Mouse (Mus musculus) midbrain, embryonic 15.5 days (tissue): ENCODE data around the gene Stum. TPM values are rescaled to one million over a fixed set of nuclear protein-coding genes. Genes with fewer than 3 reads are reported as not detected.
"Not testable (repeated sequence)": the region's sequence is repeated elsewhere in the genome, so short reads cannot be mapped to it uniquely, and the experiment has no call there.

Source experiments
- ATAC-seq: fragments of 200-750 bp; cut with Nextera tagmentation; replicated peaks from 2 replicates; pipeline ENCODE4 v1.8.0; 2017; ENCODE audit warnings: moderate TSS enrichment
- H3K27ac ChIP-seq: fragments of 300-500 bp; sonication (generic); 2 replicates; pipeline ENCODE4 v1.5.1; 2015; ENCODE audit warnings: mild to moderate bottlenecking, inconsistent platforms
- H3K27me3 ChIP-seq: fragments of 300-500 bp; sonication (generic); replicated peaks from 2 replicates; pipeline ENCODE4 v1.6.1; 2015; ENCODE audit warnings: inconsistent platforms
- H3K36me3 ChIP-seq: fragments of 300-500 bp; sonication (generic); replicated peaks from 2 replicates; pipeline ENCODE4 v1.6.1; 2015; ENCODE audit warnings: inconsistent platforms
- H3K4me1 ChIP-seq: fragments of 300-500 bp; sonication (generic); 2 replicates; pipeline ENCODE4 v1.6.1; 2015; ENCODE audit warnings: inconsistent platforms
- H3K4me2 ChIP-seq: fragments of 300-500 bp; sonication (generic); 2 replicates; pipeline ENCODE4 v1.6.1; 2015; ENCODE audit warnings: inconsistent platforms, mild to moderate bottlenecking, moderate library complexity
- H3K4me3 ChIP-seq: fragments of 300-500 bp; sonication (generic); 2 replicates; pipeline ENCODE4 v1.5.1; 2015; ENCODE audit warnings: mild to moderate bottlenecking, inconsistent platforms
- H3K9ac ChIP-seq: fragments of 300-500 bp; sonication (generic); 2 replicates; pipeline ENCODE4 v1.6.1; 2015; ENCODE audit warnings: mild to moderate bottlenecking, inconsistent platforms
- H3K9me3 ChIP-seq: fragments of 300-500 bp; sonication (generic); 2 replicates; pipeline ENCODE4 v1.6.1; 2016; ENCODE audit warnings: inconsistent platforms
- WGBS: fragments of 180-500 bp; shearing (Covaris S2); methylation state at CpG from one replicate; pipeline ENCODE4 v1.1.7; 2015; ENCODE audit warnings: mixed read lengths; 5-methylcytosine and 5-hydroxymethylcytosine counted together
- polyA plus RNA-seq: library from polyadenylated mRNA; unstranded; fragments of >200 nt; fragmentation: Nextera tagmentation; extraction: Ambion mirVana; gene quantifications from 2 replicates; pipeline ENCODE4 v1.2.1, GENCODE M21; 2015

Stum gene
- polyA plus RNA-seq, 1 experiment from 2014 or later: 7.2 TPM

GRCm38 (mm10) chr1:180398446-180398845 is 84.9 kb downstream of the Stum start:
- Histone ChIP-seq H3K9me3 (no peaks in the 10 kb centered on the region), H3K27me3 (no peaks in the 10 kb centered on the region), H3K36me3 (no peaks in the 10 kb centered on the region), H3K9ac (no peak overlapping the region), H3K4me1 (no peaks in the 10 kb centered on the region), H3K27ac (no peak overlapping the region), H3K4me2 (no peak overlapping the region), H3K4me3 (no peak overlapping the region)
- WGBS: 78% methylated on average over 3 of the region's 3 CpGs
- no peak for ATAC-seq

DNA sequence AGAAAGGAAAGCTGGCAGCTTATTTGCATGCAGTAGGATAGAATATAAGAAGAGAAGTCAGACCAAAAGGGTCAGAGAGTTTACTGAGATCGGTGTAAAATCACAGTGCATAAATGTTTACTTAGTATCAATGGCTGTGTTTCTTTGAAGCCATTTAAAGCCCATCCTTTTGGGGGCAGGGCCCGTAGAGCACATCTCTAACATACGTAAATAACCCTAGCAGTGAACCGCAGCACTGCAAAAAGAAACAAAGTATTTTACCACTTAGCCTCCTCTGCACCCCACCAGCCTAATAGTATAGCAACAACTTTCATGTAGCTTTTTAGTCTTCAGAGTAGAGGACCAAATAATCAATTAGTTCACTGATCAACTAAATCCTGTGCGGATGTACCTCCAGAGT is 85.6 kb downstream of the Stum start:
- no peaks in the 10 kb centered on the region for H3K36me3 ChIP-seq
- no peaks in the 10 kb centered on the region for H3K9me3 ChIP-seq
- no peaks in the 10 kb centered on the region for H3K27me3 ChIP-seq
- H3K9ac ChIP-seq: no peak overlapping the region
- 63% methylated on average over 5 of the region's 5 CpGs for WGBS
- ATAC-seq: no peak
- H3K27ac ChIP-seq: no peak overlapping the region
- no peak overlapping the region for H3K4me3 ChIP-seq
- H3K4me1 ChIP-seq: no peaks in the 10 kb centered on the region
- no peak overlapping the region for H3K4me2 ChIP-seq

DNA sequence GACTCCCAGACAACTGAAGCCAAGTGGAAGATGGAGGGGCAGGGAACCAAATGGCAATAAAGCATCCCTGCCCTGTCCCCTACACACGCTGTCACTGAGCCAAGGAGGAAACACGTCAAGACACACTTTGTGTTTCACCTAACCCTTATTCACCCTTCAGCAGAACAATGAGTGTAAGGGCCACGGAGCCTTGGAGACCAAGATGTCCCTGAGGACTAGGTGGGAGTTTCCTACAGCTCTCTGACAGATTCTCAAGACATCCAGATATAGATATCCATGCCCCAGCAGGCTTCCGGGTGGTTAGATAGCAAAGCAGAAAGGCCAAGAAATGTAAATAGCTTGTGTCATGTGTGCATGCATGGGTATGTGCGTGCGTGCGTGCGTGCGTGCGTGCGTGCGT is 89.4 kb downstream of the Stum start:
- Histone ChIP-seq H3K27ac (no peak overlapping the region), H3K27me3 (no peaks in the 10 kb centered on the region), H3K9me3 (no peaks in the 10 kb centered on the region), H3K4me3 (no peak overlapping the region), H3K9ac (no peak overlapping the region), H3K4me2 (no peak overlapping the region), H3K4me1 (0 out of 2 replicates have a peak, but pooled peaks cover 1% of the 10 kb centered on the region), H3K36me3 (no peaks in the 10 kb centered on the region)
- WGBS: 94% methylated on average over 12 of the region's 12 CpGs
- no peak for ATAC-seq

- H3K36me3 ChIP-seq: no peaks in the 10 kb centered on the region
- no peaks in the 10 kb centered on the region for H3K9me3 ChIP-seq
- 82% methylated on average over 9 of the region's 9 CpGs for WGBS
- H3K4me1 ChIP-seq: peaks cover 8% of the 10 kb centered on the region
- no peak overlapping the region for H3K27ac ChIP-seq
- H3K27me3 ChIP-seq: no peaks in the 10 kb centered on the region
- no peak for ATAC-seq
- H3K9ac ChIP-seq: no peak overlapping the region
- no peak overlapping the region for H3K4me3 ChIP-seq
- no peak overlapping the region for H3K4me2 ChIP-seq
These were observed 90.1 kb downstream of the Stum start for GRCm38 (mm10) chr1:180393017-180393797.

DNA sequence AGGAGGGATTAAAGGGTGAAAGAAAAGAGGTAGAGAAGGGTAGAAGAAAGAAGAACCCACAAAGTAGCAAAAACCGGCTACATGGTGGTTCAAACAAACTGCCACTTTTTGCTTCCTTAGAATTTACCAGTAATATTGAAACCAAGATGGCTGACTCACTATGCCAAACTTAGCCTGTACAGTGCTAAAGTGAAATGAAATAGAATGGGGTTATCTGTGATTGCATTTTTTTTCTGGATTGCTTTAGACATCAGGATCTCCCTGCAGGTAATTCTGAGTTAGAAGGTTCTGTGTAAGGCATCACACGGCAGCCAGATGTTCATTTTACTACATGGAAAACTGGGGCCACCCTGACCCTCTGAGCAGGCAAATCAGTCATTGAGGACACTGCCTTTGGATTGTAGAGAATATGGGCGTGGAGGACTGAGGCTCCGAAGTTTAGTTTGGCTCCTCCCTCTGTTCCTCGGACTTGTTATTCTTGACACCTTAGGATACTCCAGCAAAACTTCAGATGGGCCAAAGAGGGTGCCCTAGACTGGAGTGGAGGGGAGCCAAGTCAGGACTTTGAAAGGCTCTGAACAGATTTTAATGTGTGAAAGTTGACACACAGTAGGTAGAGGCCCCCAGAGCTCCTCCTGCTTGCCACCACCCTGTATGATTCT is 91.0 kb downstream of the Stum start:
- H3K36me3 ChIP-seq: no peaks in the 10 kb centered on the region
- H3K9ac ChIP-seq: no peak overlapping the region
- H3K4me2 ChIP-seq: no peak overlapping the region
- ATAC-seq: no peak
- WGBS: 89% methylated on average over 5 of the region's 5 CpGs
- no peak overlapping the region for H3K4me3 ChIP-seq
- H3K9me3 ChIP-seq: no peaks in the 10 kb centered on the region
- H3K27ac ChIP-seq: no peak overlapping the region
- no peaks in the 10 kb centered on the region for H3K27me3 ChIP-seq
- peaks cover 12% of the 10 kb centered on the region for H3K4me1 ChIP-seq

DNA sequence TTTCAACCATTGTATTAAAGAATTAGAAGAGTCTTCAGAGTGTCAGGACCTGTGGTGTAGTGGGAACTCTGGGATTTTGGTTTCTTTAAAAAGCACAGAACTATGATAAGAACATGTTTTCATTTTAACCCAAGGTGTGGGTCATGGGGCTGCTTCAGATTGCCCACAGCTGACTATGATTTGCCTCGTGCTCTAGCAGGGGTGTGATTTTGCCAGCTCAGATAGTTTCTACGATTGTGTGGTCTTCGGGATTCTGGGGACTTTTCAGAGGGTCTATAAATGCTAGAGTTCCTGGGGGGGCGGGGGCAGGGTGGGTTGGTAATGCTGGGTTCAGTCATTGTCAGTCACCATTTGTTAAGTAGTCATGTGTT is 91.7 kb downstream of the Stum start:
- ATAC-seq: no peak
- no peak overlapping the region for H3K27ac ChIP-seq
- WGBS: 88% methylated on average over 4 of the region's 4 CpGs
- H3K4me3 ChIP-seq: no peak overlapping the region
- no peaks in the 10 kb centered on the region for H3K27me3 ChIP-seq
- no peaks in the 10 kb centered on the region for H3K36me3 ChIP-seq
- no peak overlapping the region for H3K9ac ChIP-seq
- H3K9me3 ChIP-seq: no peaks in the 10 kb centered on the region
- H3K4me2 ChIP-seq: no peak overlapping the region
- peaks cover 20% of the 10 kb centered on the region for H3K4me1 ChIP-seq

DNA sequence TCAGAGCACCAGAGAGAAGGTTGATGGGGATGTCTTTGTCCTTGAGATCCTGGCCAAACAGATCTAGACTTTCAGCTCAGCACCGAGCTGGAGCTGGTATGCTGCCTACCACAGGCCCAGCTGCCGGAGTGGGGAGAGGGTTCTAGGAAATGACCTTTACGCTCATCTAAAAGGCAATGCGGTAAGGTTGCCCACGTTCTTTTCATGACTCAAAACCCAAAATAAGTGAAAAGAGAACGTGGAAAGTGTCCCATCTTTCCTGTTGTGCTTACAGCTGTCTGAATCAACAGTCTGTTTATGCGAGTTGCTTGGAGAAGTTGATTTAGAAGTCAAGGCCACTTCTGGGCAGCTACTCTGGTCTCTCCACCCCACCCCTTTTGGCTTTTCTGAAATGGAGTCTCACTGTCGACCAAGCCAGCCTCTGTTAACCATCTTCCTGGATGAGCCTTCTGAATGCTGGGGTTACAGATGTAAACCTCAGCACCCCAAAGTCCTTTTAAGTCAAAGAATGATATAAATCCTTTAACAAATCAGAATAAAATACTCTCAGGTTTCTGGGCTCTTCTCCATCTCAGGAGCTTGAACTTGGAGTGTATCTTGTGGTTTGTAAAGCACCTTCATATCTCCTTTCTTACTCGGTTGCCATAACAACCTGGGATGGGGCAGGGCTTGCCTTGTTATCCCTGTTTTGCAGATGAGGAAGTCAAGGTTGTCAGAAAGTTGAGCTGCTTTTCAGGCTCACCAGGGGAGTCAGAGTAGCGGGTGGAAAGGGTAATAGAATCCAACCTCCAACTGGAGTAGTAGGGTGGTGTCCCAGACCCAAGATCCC is 92.3 kb downstream of the Stum start:
- Histone ChIP-seq H3K36me3 (no peaks in the 10 kb centered on the region), H3K4me3 (no peak overlapping the region), H3K27me3 (no peaks in the 10 kb centered on the region), H3K27ac (no peak overlapping the region), H3K4me1 (peaks cover 23% of the 10 kb centered on the region), H3K9me3 (no peaks in the 10 kb centered on the region), H3K4me2 (no peak overlapping the region), H3K9ac (no peak overlapping the region)
- 80% methylated on average over 10 of the region's 10 CpGs for WGBS
- ATAC-seq: no peak

DNA sequence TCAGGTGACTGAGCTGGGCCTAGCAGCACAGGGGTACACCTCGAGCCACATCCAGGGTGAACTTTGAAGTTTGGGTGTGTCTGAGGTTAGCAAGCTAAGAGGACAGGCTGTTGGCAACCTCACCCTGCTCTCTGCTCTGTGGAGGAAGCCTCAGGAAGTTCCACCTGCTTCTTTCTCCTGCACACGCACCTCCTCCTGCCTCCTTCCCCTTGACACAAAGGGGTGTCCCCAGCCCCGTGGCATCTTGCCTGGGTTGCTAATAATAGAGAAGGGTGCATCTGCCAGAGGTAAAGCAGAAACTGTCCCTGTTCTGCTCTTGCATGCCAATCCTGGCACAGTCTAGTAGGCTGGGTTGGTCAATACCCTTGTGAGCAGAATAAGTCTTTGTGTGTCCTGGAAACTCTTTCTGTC is 93.0 kb downstream of the Stum start:
- 77% methylated on average over 3 of the region's 3 CpGs for WGBS
- ATAC-seq: no peak
- H3K4me1 ChIP-seq: peaks cover 23% of the 10 kb centered on the region
- H3K36me3 ChIP-seq: no peaks in the 10 kb centered on the region
- no peak overlapping the region for H3K27ac ChIP-seq
- H3K4me3 ChIP-seq: no peak overlapping the region
- no peak overlapping the region for H3K9ac ChIP-seq
- no peaks in the 10 kb centered on the region for H3K27me3 ChIP-seq
- no peak overlapping the region for H3K4me2 ChIP-seq
- no peaks in the 10 kb centered on the region for H3K9me3 ChIP-seq

- 89% methylated on average over 11 of the region's 11 CpGs for WGBS
- H3K4me3 ChIP-seq, ATAC-seq, H3K27ac ChIP-seq, H3K36me3 ChIP-seq, H3K4me2 ChIP-seq, H3K9ac ChIP-seq, H3K9me3 ChIP-seq, H3K27me3 ChIP-seq: not testable (repeated sequence)
- H3K4me1 ChIP-seq: peaks cover 23% of the 10 kb centered on the region
These were observed 94.0 kb downstream of the Stum start for GRCm38 (mm10) chr1:180389213-180389760.

DNA sequence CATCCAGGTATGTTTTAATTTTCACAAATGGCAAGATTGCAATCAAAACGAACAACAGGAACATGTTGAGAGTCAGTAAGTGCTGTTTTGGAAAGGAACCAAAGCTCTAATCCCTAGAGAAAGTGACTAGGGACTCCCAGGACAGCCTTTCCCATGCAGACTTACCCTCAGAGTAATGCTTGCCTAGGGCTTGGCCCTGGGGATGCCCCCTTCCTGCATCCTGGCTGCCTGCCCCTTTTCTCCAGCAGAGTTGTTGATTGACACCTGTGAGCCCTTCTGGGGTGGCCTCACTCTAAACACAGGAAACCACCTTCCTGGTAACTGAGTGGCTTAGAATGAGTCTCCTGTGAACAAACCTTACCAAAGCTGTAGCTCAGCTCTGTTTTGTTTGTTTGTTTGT is 94.8 kb downstream of the Stum start:
- ATAC-seq: no peak
- Histone ChIP-seq H3K9ac (no peak overlapping the region), H3K27ac (no peak overlapping the region), H3K27me3 (no peaks in the 10 kb centered on the region), H3K4me2 (peak overlapping the region; percentile 55), H3K4me1 (peaks cover 23% of the 10 kb centered on the region), H3K36me3 (no peaks in the 10 kb centered on the region), H3K4me3 (no peak overlapping the region), H3K9me3 (no peaks in the 10 kb centered on the region)
- WGBS: 53% methylated on average over 1 of the region's 1 CpGs

- H3K4me1 ChIP-seq: peaks cover 23% of the 10 kb centered on the region
- ATAC-seq: no peak
- WGBS: 11% methylated on average over 11 of the region's 11 CpGs
- peak overlapping the region; percentile 19; the same call in 1 of the 2 replicates for H3K9ac ChIP-seq
- H3K4me2 ChIP-seq: peak overlapping the region; percentile 55
- peak overlapping the region; percentile 59 for H3K27ac ChIP-seq
- no peaks in the 10 kb centered on the region for H3K36me3 ChIP-seq
- H3K9me3 ChIP-seq: no peaks in the 10 kb centered on the region
- H3K4me3 ChIP-seq: peak overlapping the region; percentile 37
- no peaks in the 10 kb centered on the region for H3K27me3 ChIP-seq
These were observed 95.4 kb downstream of the Stum start for GRCm38 (mm10) chr1:180387750-180388480.
